Mouse (Mus musculus) liver, embryonic 13.5 days (tissue): ENCODE measurements at regions not wholly inside any gene's neighbourhood (a gene's known extent, or its start where the extent isn't known, plus 50 kb on each side); places are given as distances from the start of the nearest gene placed in this dataset.

Source experiments
- ATAC-seq: fragments of 200-750 bp; cut with Nextera tagmentation; 2 replicates; pipeline ENCODE4 v1.8.0; 2017; ENCODE audit warnings: low read depth, mild to moderate bottlenecking, moderate number of reproducible peaks, moderate library complexity
- DNase-seq: peaks from one replicate; pipeline ENCODE4 v3.0.0; 2022
- H3K27ac ChIP-seq: fragments of 300-500 bp; sonication (generic); 2 replicates; pipeline ENCODE4 v1.5.1; 2015; ENCODE audit warnings: moderate library complexity, mild to moderate bottlenecking, inconsistent platforms
- H3K27me3 ChIP-seq: fragments of 300-500 bp; sonication (generic); 2 replicates; pipeline ENCODE4 v1.6.1; 2015; ENCODE audit warnings: mild to moderate bottlenecking, inconsistent platforms
- H3K36me3 ChIP-seq: fragments of 300-500 bp; sonication (generic); 2 replicates; pipeline ENCODE4 v1.6.1; 2015; ENCODE audit warnings: mild to moderate bottlenecking, inconsistent platforms
- H3K4me1 ChIP-seq: fragments of 300-500 bp; sonication (generic); replicated peaks from 2 replicates; pipeline ENCODE4 v1.6.1; 2015; ENCODE audit warnings: inconsistent platforms
- H3K4me2 ChIP-seq: fragments of 300-500 bp; sonication (generic); 2 replicates; pipeline ENCODE4 v1.6.1; 2015; ENCODE audit warnings: inconsistent platforms, mild to moderate bottlenecking, moderate library complexity
- H3K4me3 ChIP-seq: fragments of 300-500 bp; sonication (generic); replicated peaks from 2 replicates; pipeline ENCODE4 v1.5.1; 2015; ENCODE audit warnings: mild to moderate bottlenecking, inconsistent platforms
- H3K9ac ChIP-seq: fragments of 300-500 bp; sonication (generic); 2 replicates; pipeline ENCODE4 v1.6.1; 2015; ENCODE audit warnings: mild to moderate bottlenecking, inconsistent platforms
- H3K9me3 ChIP-seq: fragments of 300-500 bp; sonication (generic); replicated peaks from 2 replicates; pipeline ENCODE4 v1.6.1; 2016; ENCODE audit warnings: inconsistent platforms
- WGBS: fragments of 180-500 bp; shearing (Covaris S2); methylation state at CpG from one replicate; pipeline ENCODE4 v1.1.7; 2015; ENCODE audit not compliant: insufficient replicate concordance; 5-methylcytosine and 5-hydroxymethylcytosine counted together

GRCm38 (mm10) chr2:50827097-50827496, 321.8 kb downstream of the Rnd3 start:
- H3K27ac ChIP-seq: no peak overlapping the region
- WGBS: 58% methylated on average over 5 of the region's 5 CpGs
- no peaks in the 10 kb centered on the region for H3K9me3 ChIP-seq
- H3K4me3 ChIP-seq: no peak overlapping the region
- H3K27me3 ChIP-seq: no peaks in the 10 kb centered on the region
- no peaks in the 10 kb centered on the region for H3K4me1 ChIP-seq
- no peak overlapping the region for H3K9ac ChIP-seq
- ATAC-seq (no peak), DNase-seq (no peak)
- H3K4me2 ChIP-seq: no peak overlapping the region
- no peaks in the 10 kb centered on the region for H3K36me3 ChIP-seq

DNA sequence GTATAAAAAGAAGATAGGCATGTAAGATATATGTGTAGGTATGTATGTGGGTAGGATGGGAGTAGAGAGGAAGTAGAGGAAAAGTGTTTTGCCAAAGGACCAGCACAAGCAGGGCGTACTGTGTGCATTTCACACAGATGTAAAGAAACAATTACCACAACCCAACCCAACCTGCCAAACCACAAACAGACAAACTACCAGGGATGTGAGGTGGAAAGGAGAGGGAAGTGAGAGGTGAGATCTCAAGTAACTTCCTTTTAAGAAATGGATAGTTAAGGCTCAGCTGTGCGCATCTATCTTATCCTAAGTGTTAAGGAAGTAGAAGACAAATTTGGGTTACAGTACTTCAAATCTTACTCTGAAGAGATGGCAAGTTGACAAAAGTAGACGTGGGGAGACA, 322.4 kb downstream of the Rnd3 start:
- no peak overlapping the region for H3K27ac ChIP-seq
- no peak for ATAC-seq

GRCm38 (mm10) chr2:50825626-50826025, 323.3 kb downstream of the Rnd3 start:
- H3K27me3 ChIP-seq: no peaks in the 10 kb centered on the region
- no peak overlapping the region for H3K4me2 ChIP-seq
- 75% methylated on average over 5 of the region's 5 CpGs for WGBS
- no peaks in the 10 kb centered on the region for H3K36me3 ChIP-seq
- H3K4me1 ChIP-seq: no peaks in the 10 kb centered on the region
- H3K9me3 ChIP-seq: no peaks in the 10 kb centered on the region
- DNase-seq: no peak
- ATAC-seq: no peak
- no peak overlapping the region for H3K27ac ChIP-seq
- H3K4me3 ChIP-seq: no peak overlapping the region
- no peak overlapping the region for H3K9ac ChIP-seq

More for the DNA sequence above, 322.4 kb downstream of the Rnd3 start:
- no peaks in the 10 kb centered on the region for H3K9me3 ChIP-seq
- no peak overlapping the region for H3K9ac ChIP-seq
- no peak for DNase-seq
- H3K4me2 ChIP-seq: no peak overlapping the region
- no peak overlapping the region for H3K4me3 ChIP-seq
- WGBS: 50% methylated on average over 3 of the region's 3 CpGs
- H3K27me3 ChIP-seq: no peaks in the 10 kb centered on the region
- H3K4me1 ChIP-seq: no peaks in the 10 kb centered on the region
- H3K36me3 ChIP-seq: no peaks in the 10 kb centered on the region

- H3K4me3 ChIP-seq: no peak overlapping the region
- no peak overlapping the region for H3K9ac ChIP-seq
- H3K4me1 ChIP-seq: no peaks in the 10 kb centered on the region
- no peak overlapping the region for H3K4me2 ChIP-seq
- 37% methylated on average over 3 of the region's 3 CpGs for WGBS
- H3K27me3 ChIP-seq: no peaks in the 10 kb centered on the region
- no peaks in the 10 kb centered on the region for H3K9me3 ChIP-seq
- no peak overlapping the region for H3K27ac ChIP-seq
- DNase-seq (no peak), ATAC-seq (no peak)
- H3K36me3 ChIP-seq: no peaks in the 10 kb centered on the region
Measured at GRCm38 (mm10) chr2:50824782-50825181, 324.1 kb downstream of the Rnd3 start.

DNA sequence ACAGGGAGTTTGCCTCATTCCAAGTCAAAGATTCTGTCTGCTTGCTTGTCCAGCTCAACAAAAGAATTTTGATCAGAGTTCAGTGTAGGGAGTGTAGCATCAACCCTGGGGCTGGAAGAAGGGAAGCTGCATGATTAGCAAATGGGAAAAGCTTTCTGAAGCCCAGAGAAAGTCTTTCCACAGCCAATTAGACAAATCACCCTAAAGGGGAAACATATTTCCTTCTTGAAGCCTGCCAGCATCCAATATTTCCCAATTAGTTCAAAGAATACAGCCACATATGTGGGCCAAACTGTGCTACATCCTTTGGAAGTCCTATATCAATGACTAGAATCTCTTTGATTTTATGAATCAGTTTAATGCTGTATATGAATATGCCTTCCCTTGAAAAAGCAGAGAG, 326.2 kb downstream of the Rnd3 start:
- Histone ChIP-seq H3K27me3 (no peaks in the 10 kb centered on the region), H3K4me3 (no peak overlapping the region), H3K27ac (no peak overlapping the region), H3K36me3 (no peaks in the 10 kb centered on the region), H3K9me3 (no peaks in the 10 kb centered on the region), H3K9ac (no peak overlapping the region), H3K4me1 (no peaks in the 10 kb centered on the region), H3K4me2 (no peak overlapping the region)
- ATAC-seq (no peak), DNase-seq (no peak)

DNA sequence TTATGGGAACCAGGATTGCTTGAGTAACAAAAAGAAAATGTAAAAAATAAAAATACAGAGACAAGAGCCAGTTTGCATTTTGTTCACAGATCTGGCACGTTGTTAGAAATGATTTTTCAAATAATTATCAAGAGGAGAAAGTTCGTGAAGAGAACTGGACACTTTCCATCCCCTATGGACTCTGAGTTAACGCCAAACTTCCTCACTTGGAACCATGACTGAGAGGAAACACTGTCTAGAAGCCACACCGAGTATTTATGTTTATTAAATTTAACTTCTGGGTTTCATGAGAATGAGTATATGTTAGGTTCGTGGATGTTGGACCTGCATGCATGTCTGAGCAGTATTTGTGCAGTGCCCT, 329.6 kb downstream of the Rnd3 start:
- no peak overlapping the region for H3K27ac ChIP-seq

GRCm38 (mm10) chr2:50818557-50819304, 330.2 kb downstream of the Rnd3 start:
- no peak for DNase-seq
- no peak overlapping the region for H3K4me3 ChIP-seq
- no peak overlapping the region for H3K4me2 ChIP-seq
- no peaks in the 10 kb centered on the region for H3K36me3 ChIP-seq
- ATAC-seq: no peak
- H3K27me3 ChIP-seq: no peaks in the 10 kb centered on the region
- no peak overlapping the region for H3K27ac ChIP-seq
- H3K9me3 ChIP-seq: no peaks in the 10 kb centered on the region
- no peak overlapping the region for H3K9ac ChIP-seq
- H3K4me1 ChIP-seq: no peaks in the 10 kb centered on the region
- 59% methylated on average over 7 of the region's 7 CpGs for WGBS

More for the DNA sequence above, 329.6 kb downstream of the Rnd3 start:
- Histone ChIP-seq H3K9me3 (no peaks in the 10 kb centered on the region), H3K27me3 (no peaks in the 10 kb centered on the region), H3K9ac (no peak overlapping the region), H3K4me3 (no peak overlapping the region), H3K36me3 (no peaks in the 10 kb centered on the region), H3K4me1 (no peaks in the 10 kb centered on the region), H3K4me2 (no peak overlapping the region)
- DNase-seq (no peak), ATAC-seq (no peak)
- 57% methylated on average over 5 of the region's 5 CpGs for WGBS

DNA sequence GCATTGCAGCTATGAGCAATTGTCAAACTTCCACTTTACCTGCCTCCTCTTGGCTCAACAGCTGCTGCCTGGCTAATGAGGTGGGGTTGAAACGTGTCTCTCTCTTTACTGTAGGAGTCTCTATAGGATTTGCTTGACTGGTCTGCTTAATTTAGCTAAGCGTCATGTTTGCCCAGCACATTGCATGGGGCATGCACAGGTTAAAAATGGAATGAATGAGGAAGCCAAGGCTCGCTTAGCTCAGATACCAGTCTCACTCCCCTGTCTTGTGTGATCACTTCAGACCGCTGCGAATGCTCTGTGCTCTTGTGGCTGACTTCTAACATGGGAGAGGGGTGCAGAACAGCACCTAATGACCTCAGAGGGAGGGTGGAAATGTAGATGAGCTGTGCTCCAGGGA, 332.5 kb downstream of the Rnd3 start:
- no peak overlapping the region for H3K4me3 ChIP-seq
- H3K4me2 ChIP-seq: no peak overlapping the region
- DNase-seq: no peak
- no peaks in the 10 kb centered on the region for H3K4me1 ChIP-seq
- no peaks in the 10 kb centered on the region for H3K27me3 ChIP-seq
- H3K27ac ChIP-seq: no peak overlapping the region
- H3K36me3 ChIP-seq: no peaks in the 10 kb centered on the region
- 71% methylated on average over 5 of the region's 5 CpGs for WGBS
- ATAC-seq: no peak
- H3K9me3 ChIP-seq: no peaks in the 10 kb centered on the region
- H3K9ac ChIP-seq: no peak overlapping the region

DNA sequence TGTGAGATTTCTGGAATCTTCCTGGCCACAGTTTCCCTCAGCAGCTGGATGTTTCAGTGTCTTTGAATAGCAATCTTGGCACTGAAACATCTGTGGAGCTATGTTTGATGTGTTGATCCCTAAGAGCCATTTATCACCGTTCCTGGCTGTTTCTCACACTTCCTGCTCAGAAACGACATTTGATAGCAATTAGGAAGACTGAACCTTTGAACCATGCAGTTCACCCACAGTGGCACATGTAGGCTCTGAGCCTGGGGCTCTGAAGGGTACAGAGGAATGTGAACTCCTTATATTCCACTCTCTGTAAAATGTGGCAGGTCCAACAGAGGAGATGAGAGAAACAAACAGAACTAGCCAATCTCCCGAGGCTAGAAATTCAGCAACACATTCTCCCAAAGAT, 333.4 kb downstream of the Rnd3 start:
- H3K9ac ChIP-seq: no peak overlapping the region
- H3K9me3 ChIP-seq: no peaks in the 10 kb centered on the region
- ATAC-seq: no peak
- no peaks in the 10 kb centered on the region for H3K36me3 ChIP-seq
- no peaks in the 10 kb centered on the region for H3K27me3 ChIP-seq
- no peaks in the 10 kb centered on the region for H3K4me1 ChIP-seq
- H3K4me3 ChIP-seq: no peak overlapping the region
- no peak overlapping the region for H3K4me2 ChIP-seq
- DNase-seq: no peak
- WGBS: 36% methylated on average over 3 of the region's 3 CpGs
- H3K27ac ChIP-seq: no peak overlapping the region

- WGBS: 53% methylated on average over 9 of the region's 9 CpGs
- H3K9ac ChIP-seq: no peak overlapping the region
- DNase-seq: no peak
- no peak overlapping the region for H3K4me3 ChIP-seq
- no peak overlapping the region for H3K27ac ChIP-seq
- ATAC-seq: no peak
- H3K9me3 ChIP-seq: no peaks in the 10 kb centered on the region
- H3K27me3 ChIP-seq: no peaks in the 10 kb centered on the region
- H3K4me2 ChIP-seq: no peak overlapping the region
- no peaks in the 10 kb centered on the region for H3K36me3 ChIP-seq
- no peaks in the 10 kb centered on the region for H3K4me1 ChIP-seq
Measured at GRCm38 (mm10) chr2:50813568-50814461, 335.1 kb downstream of the Rnd3 start.

- ATAC-seq: no peak
- Histone ChIP-seq H3K9ac (no peak overlapping the region), H3K27me3 (no peaks in the 10 kb centered on the region), H3K4me3 (no peak overlapping the region), H3K27ac (no peak overlapping the region), H3K36me3 (no peaks in the 10 kb centered on the region), H3K9me3 (no peaks in the 10 kb centered on the region), H3K4me1 (no peaks in the 10 kb centered on the region), H3K4me2 (no peak overlapping the region)
- DNase-seq: no peak
- 32% methylated on average over 4 of the region's 4 CpGs for WGBS
Measured at GRCm38 (mm10) chr2:50812296-50812695, 336.6 kb downstream of the Rnd3 start.
